In the genomic region with DNA sequence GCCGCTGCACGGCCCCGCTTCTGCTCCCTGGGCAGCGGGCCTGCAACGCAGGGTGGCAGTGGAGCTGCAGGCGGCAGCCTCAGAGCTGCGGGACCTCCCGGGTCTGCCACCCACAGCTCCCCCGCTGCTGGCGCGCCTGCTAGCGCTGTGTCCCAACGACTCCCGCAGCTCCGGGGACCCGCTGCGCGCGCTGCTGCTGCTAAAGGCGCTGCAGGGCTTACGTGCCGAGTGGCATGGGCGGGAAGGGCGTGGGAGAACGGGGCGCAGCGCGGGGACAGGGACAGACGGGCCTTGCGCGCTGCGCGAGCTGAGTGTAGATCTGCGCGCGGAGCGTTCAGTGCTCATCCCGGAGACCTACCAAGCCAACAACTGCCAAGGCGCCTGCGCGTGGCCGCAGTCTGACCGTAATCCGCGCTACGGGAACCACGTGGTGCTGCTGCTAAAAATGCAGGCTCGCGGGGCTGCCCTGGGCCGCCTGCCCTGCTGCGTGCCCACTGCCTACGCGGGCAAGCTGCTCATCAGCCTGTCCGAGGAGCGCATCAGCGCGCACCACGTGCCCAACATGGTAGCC, we compare ENCODE assay signal across 8 mouse cellular contexts. TPM values are rescaled to one million over a fixed set of nuclear protein-coding genes. Genes with fewer than 3 reads are reported as not detected.
DNase-seq lines count a peak whose midpoint lies in the region; ATAC-seq lines count a peak whose summit lies in the region.

No protein-coding gene starts in this region.

- ATAC-seq in hindbrain, embryonic 11.5 days (ENCODE audit: low FRiP score): peak; percentile 77
- ATAC-seq in lung, embryonic 15.5 days (ENCODE audit: borderline replicate concordance, extremely low read depth, low FRiP score, low TSS enrichment): peak; percentile 63
- ATAC-seq in neutrophil, adult 5-6 weeks (ENCODE audit: extremely low read depth, insufficient number of reproducible peaks, low FRiP score, poor library complexity, severe bottlenecking): peak; percentile 7; the same call in 1 of the 2 replicates

- peaks cover 14% of the 10 kb centered on the region for H3K36me3 ChIP-seq in hindbrain, embryonic 11.5 days (ENCODE audit: control insufficient read depth, insufficient read depth, low read length)
- peaks cover 27% of the 10 kb centered on the region for H3K36me3 ChIP-seq in lung, embryonic 15.5 days

- peaks cover 24% of the 10 kb centered on the region for H3K27me3 ChIP-seq in hindbrain, embryonic 11.5 days (ENCODE audit: control insufficient read depth, insufficient read depth, low read length)
- H3K27me3 ChIP-seq in lung, embryonic 15.5 days: peaks cover 34% of the 10 kb centered on the region

- H3K9me3 ChIP-seq in hindbrain, embryonic 11.5 days (ENCODE audit: control insufficient read depth, low read length): no peaks in the 10 kb centered on the region
- no peaks in the 10 kb centered on the region for H3K9me3 ChIP-seq in lung, embryonic 15.5 days

- H3K4me3 ChIP-seq in hindbrain, embryonic 11.5 days (ENCODE audit: low read depth, low read length): peak overlapping the region; percentile 41
- H3K4me3 ChIP-seq in lung, embryonic 15.5 days: peak overlapping the region; percentile 42

- WGBS in hindbrain, embryonic 11.5 days: 2% methylated on average over 52 of the region's 58 CpGs
- 0% methylated on average over 55 of the region's 58 CpGs for WGBS in lung, embryonic 15.5 days

- H3K27ac ChIP-seq in hindbrain, embryonic 11.5 days (ENCODE audit: low read depth, low read length): peak overlapping the region; percentile 60
- H3K27ac ChIP-seq in lung, embryonic 15.5 days: peak overlapping the region; percentile 71

- H3K9ac ChIP-seq in hindbrain, embryonic 11.5 days (ENCODE audit: low read depth, low read length): peak overlapping the region; percentile 64
- peak overlapping the region; percentile 58 for H3K9ac ChIP-seq in lung, embryonic 15.5 days

- H3K4me2 ChIP-seq in hindbrain, embryonic 11.5 days (replicated peaks; ENCODE audit: low read depth, low read length): peak overlapping the region; percentile 98
- peak overlapping the region; percentile 91 for H3K4me2 ChIP-seq in lung, embryonic 15.5 days

- DNase-seq in R1 (ENCODE audit: low read depth, low spot score): peak; percentile 82
- DNase-seq in cerebellum, adult 9-10 months: peak; percentile 88
- DNase-seq in frontal cortex, postnatal 10 days (ENCODE audit: low spot score in 2 of 2): peak; percentile 83 to 87
- DNase-seq in hindbrain, embryonic 11.5 days (ENCODE audit: low spot score): peak; percentile 81
- peak; percentile 74 to 80 for DNase-seq in layer of hippocampus, postnatal 10 days (ENCODE audit: low spot score in 2 of 2)
- peak; percentile 53 for DNase-seq in urinary bladder, postnatal 25 days (ENCODE audit: low spot score)

- H3K4me1 ChIP-seq in hindbrain, embryonic 11.5 days (replicated peaks; ENCODE audit: control insufficient read depth, insufficient read depth, low read length): peaks cover 23% of the 10 kb centered on the region
- peaks cover 36% of the 10 kb centered on the region for H3K4me1 ChIP-seq in lung, embryonic 15.5 days

RNA-seq across cellular contexts. Expression of a gene that starts 2.1 kb away (rescaled TPM):
- not detected in 2 replicates for polyA plus RNA-seq in hindbrain, embryonic 11.5 days (2014; fragmentation: Nextera tagmentation; extraction: Ambion mirVana)
- total RNA-seq in layer of hippocampus, postnatal 10 days (2021): 1 to 10 TPM; 2.1 to 2.5 TPM
- polyA plus RNA-seq in lung, embryonic 15.5 days (2015; fragmentation: Nextera tagmentation; extraction: Ambion mirVana): 0.09 and 0.13 TPM in 2 replicates
- 0.81 TPM in 1 of 2 replicates, not detected in the other for total RNA-seq in neutrophil, adult 5-6 weeks (2017)

RNA-seq across cellular contexts. Expression of a gene that starts 6.2 kb away (rescaled TPM):
- polyA plus RNA-seq in hindbrain, embryonic 11.5 days (2014; fragmentation: Nextera tagmentation; extraction: Ambion mirVana): 0.36 and 0.61 TPM in 2 replicates
- total RNA-seq in layer of hippocampus, postnatal 10 days (2021): 1 to 10 TPM; 1.4 TPM
- 0.74 and 1.5 TPM in 2 replicates for polyA plus RNA-seq in lung, embryonic 15.5 days (2015; fragmentation: Nextera tagmentation; extraction: Ambion mirVana)
- total RNA-seq in neutrophil, adult 5-6 weeks (2017): not detected in 2 replicates

RNA-seq across cellular contexts. Expression of a gene that starts 8.7 kb away (rescaled TPM):
- polyA plus RNA-seq in hindbrain, embryonic 11.5 days (2014; fragmentation: Nextera tagmentation; extraction: Ambion mirVana): 142 and 150 TPM in 2 replicates
- 10 to 100 TPM; 61.9 to 72.8 TPM for total RNA-seq in layer of hippocampus, postnatal 10 days (2021)
- 116 and 118 TPM in 2 replicates for polyA plus RNA-seq in lung, embryonic 15.5 days (2015; fragmentation: Nextera tagmentation; extraction: Ambion mirVana)
- total RNA-seq in neutrophil, adult 5-6 weeks (2017): 50.4 and 52.8 TPM in 2 replicates

RNA-seq across cellular contexts. Expression of a gene that starts 9.1 kb away (rescaled TPM):
- 83.4 and 84.4 TPM in 2 replicates for polyA plus RNA-seq in hindbrain, embryonic 11.5 days (2014; fragmentation: Nextera tagmentation; extraction: Ambion mirVana)
- total RNA-seq in layer of hippocampus, postnatal 10 days (2021): 10 to 100 TPM; 42.9 to 45.3 TPM
- polyA plus RNA-seq in lung, embryonic 15.5 days (2015; fragmentation: Nextera tagmentation; extraction: Ambion mirVana): 60.1 and 64.7 TPM in 2 replicates
- total RNA-seq in neutrophil, adult 5-6 weeks (2017): 15.5 and 20.4 TPM in 2 replicates

RNA-seq across cellular contexts. Expression of a gene that starts 19.3 kb away (rescaled TPM):
- 1,755 and 1,772 TPM in 2 replicates for polyA plus RNA-seq in hindbrain, embryonic 11.5 days (2014; fragmentation: Nextera tagmentation; extraction: Ambion mirVana)
- 100 to 1,000 TPM; 399 to 419 TPM for total RNA-seq in layer of hippocampus, postnatal 10 days (2021)
- polyA plus RNA-seq in lung, embryonic 15.5 days (2015; fragmentation: Nextera tagmentation; extraction: Ambion mirVana): 1,965 and 1,985 TPM in 2 replicates
- 227 and 271 TPM in 2 replicates for total RNA-seq in neutrophil, adult 5-6 weeks (2017)

Comparison
In these comparisons a context has a peak if more than half of its experiments do, and no peak if none do; other contexts are left out.
1. Peak in every context shown above with its lines: DNase-seq, ATAC-seq, H3K4me3 ChIP-seq and H3K27ac ChIP-seq.
2. ATAC-seq: peak in every context shown above with its lines; median percentile 77 in hindbrain, embryonic 11.5 days; 63 in lung, embryonic 15.5 days; 7 in neutrophil, adult 5-6 weeks.